Mouse (Mus musculus) cerebellum, adult 2 months (tissue): Measurements from ENCODE around the gene Gsta2. TPM values are rescaled to one million over a fixed set of nuclear protein-coding genes. Genes with fewer than 3 reads are reported as not detected.
"Not testable (repeated sequence)": the region's sequence is repeated elsewhere in the genome, so short reads cannot be mapped to it uniquely, and the experiment has no call there.

Experiments used
- DNase-seq, 2 experiments: peaks; one replicate each; pipeline ENCODE4 v3.0.0; 2021
- H3K27ac ChIP-seq: fragments of 200-500 bp; 2 replicates; pipeline ENCODE4 v1.5.1; 2012; ENCODE audit warnings: low read length, control low read depth, inconsistent platforms; ENCODE audit not compliant: insufficient read depth
- H3K27me3 ChIP-seq: fragments of 200-500 bp; 2 replicates; pipeline ENCODE4 v1.6.1; 2012; ENCODE audit warnings: inconsistent platforms, mild to moderate bottlenecking, low read length, moderate library complexity; ENCODE audit not compliant: control insufficient read depth, insufficient read depth
- H3K4me1 ChIP-seq: fragments of 200-500 bp; 2 replicates; pipeline ENCODE4 v1.6.1; 2011; ENCODE audit warnings: low read length; ENCODE audit not compliant: control insufficient read depth, insufficient read depth
- H3K4me3 ChIP-seq: fragments of 200-500 bp; replicated peaks from 2 replicates; pipeline ENCODE3; 2011; ENCODE audit warnings: mild to moderate bottlenecking, low read depth, low read length, control low read depth; ENCODE audit not compliant: insufficient read depth
- CTCF ChIP-seq: fragments of 200-500 bp; IDR thresholded peaks from 2 replicates; pipeline ENCODE4 v1.5.1; 2011; ENCODE audit warnings: low read depth, mild to moderate bottlenecking, control low read depth, low read length, moderate library complexity, borderline replicate concordance; ENCODE audit not compliant: insufficient read depth
- POLR2A ChIP-seq: fragments of 200-500 bp; IDR thresholded peaks from 2 replicates; pipeline ENCODE4 v1.6.1; 2011; ENCODE audit warnings: low read length, control low read depth, borderline replicate concordance; ENCODE audit not compliant: insufficient read depth
- WGBS: fragments of 180-500 bp; shearing (Covaris S2); methylation state at CpG from one replicate; pipeline ENCODE4 v1.1.7; 2018; 5-methylcytosine and 5-hydroxymethylcytosine counted together
- polyA plus RNA-seq: library from polyadenylated mRNA; depleted of rRNA; stranded (reverse); fragments of >200 nt; gene quantifications from 2 replicates; pipeline ENCODE4 v1.2.3, GENCODE M21; 2012

Gsta2 gene
- polyA plus RNA-seq, 1 experiment: not detected

DNA sequence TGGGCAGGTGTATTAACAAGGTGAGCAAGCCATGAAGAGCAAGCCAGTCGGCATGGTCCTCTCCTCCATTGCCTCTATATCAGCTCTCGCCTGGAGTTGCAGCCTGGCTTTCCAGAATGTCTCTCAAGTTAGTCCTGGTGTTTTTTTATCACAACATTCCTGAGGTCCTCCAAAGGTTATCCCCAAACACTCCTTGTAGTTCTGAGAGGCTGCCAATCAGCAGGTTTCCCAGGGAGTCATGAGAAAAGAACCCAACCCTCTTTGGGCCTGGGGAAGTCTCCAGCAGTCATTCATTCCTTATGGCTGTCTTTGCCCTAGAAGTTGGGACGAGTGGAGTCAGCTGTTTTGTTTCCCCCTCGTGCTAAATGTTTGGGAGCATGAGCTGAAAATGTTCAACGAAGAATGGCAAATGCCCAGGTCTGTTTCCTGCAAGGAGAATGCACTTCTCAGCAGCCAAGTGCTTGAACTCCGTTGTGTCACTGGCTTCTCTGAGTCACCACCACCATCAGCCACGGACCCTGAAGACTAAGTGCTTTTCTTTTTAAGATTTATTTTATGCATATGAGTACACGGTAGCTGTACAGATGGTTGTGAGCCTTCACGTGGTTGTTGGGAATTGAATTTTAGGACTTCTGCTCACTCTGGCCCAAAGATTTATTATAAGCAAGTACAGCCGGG lies 17.4 kb upstream of the Gsta2 start:
- H3K27ac ChIP-seq: no peak overlapping the region
- no peaks in the 10 kb centered on the region for H3K27me3 ChIP-seq
- no peak overlapping the region for H3K4me3 ChIP-seq
- TF ChIP-seq POLR2A (no peak), CTCF (no peak)
- WGBS: 78% methylated on average over 10 of the region's 10 CpGs
- DNase-seq: no peak
- no peaks in the 10 kb centered on the region for H3K4me1 ChIP-seq

DNA sequence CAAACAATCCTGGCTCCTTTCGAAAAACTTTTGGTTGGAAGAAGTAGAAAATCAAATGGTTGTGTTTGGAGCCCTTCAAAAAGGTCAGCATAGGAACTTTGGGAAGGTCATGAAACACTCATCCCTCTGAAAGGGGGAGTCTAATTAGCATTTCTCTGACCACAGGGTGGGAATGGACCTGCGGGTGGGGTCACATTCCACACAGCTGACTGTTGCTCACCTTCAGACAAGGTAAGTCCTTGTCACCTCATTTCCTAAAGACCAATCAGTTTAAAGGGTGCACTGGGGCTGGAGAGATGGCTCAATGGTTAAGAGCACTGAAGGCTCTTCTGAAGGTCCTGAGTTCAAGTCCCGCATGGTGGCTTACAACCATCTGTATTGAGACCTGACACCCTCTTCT lies 15.9 kb upstream of the Gsta2 start:
- no peak for DNase-seq
- TF ChIP-seq CTCF (no peak), POLR2A (no peak)
- Histone ChIP-seq H3K27ac (no peak overlapping the region), H3K4me1 (no peaks in the 10 kb centered on the region), H3K27me3 (no peaks in the 10 kb centered on the region), H3K4me3 (no peak overlapping the region)
- 96% methylated on average over 3 of the region's 3 CpGs for WGBS

DNA sequence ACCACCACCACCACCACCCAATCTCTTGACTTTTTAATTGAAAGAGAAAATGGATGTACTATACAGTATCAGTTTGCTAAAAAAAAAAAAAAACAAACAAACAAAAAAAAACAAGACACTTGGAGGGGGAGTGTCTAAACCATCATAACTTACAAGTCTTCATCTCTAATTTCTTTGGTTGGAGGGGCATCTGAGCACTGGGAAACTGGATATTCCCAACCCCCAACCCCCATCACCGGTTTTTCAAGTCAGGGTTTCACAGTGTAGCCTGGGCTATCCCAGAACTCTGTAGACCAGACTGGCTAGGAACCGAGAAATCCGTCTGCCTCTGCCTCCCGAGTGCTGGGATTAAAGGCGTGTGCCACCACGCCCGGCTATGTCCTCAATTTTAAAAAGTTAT lies 14.2 kb upstream of the Gsta2 start:
- no peak for TF ChIP-seq POLR2A
- TF ChIP-seq CTCF: no peak
- no peak overlapping the region for H3K4me3 ChIP-seq
- DNase-seq: no peak
- no peaks in the 10 kb centered on the region for H3K4me1 ChIP-seq
- no peak overlapping the region for H3K27ac ChIP-seq
- no peaks in the 10 kb centered on the region for H3K27me3 ChIP-seq
- 89% methylated on average over 7 of the region's 7 CpGs for WGBS

DNA sequence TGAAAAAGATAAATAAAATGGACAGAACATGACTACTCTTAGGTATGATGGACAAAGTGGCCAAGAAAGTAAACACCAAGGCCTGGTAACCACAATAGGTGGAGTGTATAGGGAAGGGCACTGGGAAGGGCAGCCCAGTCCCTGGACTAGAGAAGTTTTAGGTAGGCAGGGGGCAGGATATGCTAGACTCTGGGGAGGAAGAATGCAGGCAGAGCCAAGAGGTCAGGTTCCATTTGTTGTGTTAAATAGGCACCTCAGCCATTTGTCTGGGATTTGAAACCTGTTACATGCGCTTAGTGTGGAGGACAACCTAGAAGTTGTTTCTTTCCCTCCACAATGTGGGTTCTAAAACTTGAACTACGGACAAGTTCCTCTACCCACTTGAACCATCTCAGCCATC lies 13.8 kb upstream of the Gsta2 start:
- no peak for DNase-seq
- WGBS: 97% methylated on average over 2 of the region's 2 CpGs
- no peak for TF ChIP-seq POLR2A
- no peak for TF ChIP-seq CTCF
- H3K4me1 ChIP-seq: no peaks in the 10 kb centered on the region
- H3K4me3 ChIP-seq: no peak overlapping the region
- no peaks in the 10 kb centered on the region for H3K27me3 ChIP-seq
- no peak overlapping the region for H3K27ac ChIP-seq

DNA sequence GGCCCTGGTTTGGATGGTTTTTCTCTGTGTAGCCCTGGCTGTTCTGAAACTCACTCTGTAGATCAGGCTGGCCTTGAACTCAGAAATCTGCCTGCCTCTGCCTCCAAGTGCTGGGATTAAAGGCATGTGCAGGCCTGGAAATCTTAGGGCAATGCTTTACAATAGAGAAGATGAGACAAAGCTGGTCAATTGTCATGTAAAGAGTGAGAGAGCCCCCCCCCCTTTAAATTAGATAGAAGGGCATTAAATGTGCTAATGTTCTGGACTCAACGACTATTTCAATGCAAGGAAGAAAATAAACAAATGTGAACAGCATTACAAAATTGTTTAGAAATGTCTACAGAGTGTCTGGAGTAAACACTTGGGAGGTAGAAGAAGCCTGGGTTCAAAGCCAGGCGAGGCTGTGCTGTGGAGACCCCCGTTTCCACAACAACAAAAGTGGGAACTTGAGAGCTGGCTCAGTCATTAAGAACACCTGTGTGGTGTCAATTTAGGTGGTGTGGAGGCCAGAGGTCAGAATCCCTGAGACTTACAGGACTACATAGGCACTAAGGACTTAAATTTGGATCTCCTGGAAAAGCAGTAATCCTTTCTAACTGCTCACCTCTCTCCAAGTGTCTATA lies 13.2 kb upstream of the Gsta2 start:
- no peaks in the 10 kb centered on the region for H3K27me3 ChIP-seq
- no peak overlapping the region for H3K4me3 ChIP-seq
- no peak for DNase-seq
- 79% methylated on average over 3 of the region's 3 CpGs for WGBS
- TF ChIP-seq CTCF (no peak), POLR2A (no peak)
- no peaks in the 10 kb centered on the region for H3K4me1 ChIP-seq
- no peak overlapping the region for H3K27ac ChIP-seq

DNA sequence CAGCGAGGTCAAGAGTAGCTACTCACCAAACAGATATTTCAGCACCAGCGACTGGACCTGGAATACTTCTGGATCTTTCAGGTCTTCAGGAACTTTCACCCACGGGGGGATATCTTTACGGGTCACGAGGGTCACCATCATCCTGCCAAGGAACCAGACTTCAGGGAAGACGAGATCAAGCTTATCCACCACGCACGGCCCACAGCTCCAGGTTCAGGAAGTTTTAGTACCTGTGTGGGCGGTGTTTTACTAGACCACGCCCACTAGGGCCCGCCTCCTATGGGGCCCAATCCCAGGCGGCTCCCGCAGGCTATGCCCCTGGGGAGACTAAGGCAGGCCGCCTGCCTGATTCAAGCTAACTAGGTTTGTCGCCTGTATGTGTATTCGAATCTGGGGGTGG lies 12.4 kb upstream of the Gsta2 start, which contains the start of gene Dppa5a:
Dppa5a (minus strand) TSS at position 219 of the 400 bp plus-strand sequence.
- not testable (repeated sequence) for H3K27me3 ChIP-seq, H3K27ac ChIP-seq, H3K4me3 ChIP-seq, DNase-seq, H3K4me1 ChIP-seq
- WGBS: 95% methylated on average over 16 of the region's 16 CpGs

DNA sequence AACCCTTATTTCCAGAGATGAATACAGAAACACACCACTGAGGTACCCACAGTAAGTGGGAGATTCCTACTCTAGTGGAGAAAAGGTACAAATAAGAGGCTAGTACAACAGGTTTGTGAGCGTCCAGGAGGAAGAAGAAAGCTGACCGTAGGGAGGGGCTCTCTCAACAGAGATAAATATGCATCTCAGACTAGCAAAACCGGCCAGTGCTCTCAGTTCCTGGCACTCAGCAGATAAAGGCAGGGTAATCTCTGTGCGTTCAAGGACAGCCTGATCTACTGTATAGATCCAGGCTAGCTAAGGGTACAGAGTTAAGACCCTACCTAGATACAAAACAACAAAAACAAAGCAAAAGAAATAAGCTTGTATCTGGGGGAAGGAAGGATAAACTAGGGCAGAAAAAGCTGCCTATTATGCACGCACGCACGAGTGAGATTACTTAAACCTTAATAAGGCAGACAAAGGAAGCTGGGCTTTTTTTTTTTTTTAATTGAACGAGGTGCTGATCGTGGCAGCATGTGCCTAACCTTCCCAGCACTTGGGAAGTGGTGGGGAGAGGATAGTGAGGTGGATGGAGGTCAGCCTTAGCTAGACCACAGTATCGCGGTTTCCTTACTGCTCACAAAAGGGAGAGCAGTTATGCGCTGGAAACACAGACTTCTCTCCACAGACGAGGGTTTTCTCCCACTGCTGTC lies 10.4 kb upstream of the Gsta2 start:
- H3K4me3 ChIP-seq: no peak overlapping the region

DNA sequence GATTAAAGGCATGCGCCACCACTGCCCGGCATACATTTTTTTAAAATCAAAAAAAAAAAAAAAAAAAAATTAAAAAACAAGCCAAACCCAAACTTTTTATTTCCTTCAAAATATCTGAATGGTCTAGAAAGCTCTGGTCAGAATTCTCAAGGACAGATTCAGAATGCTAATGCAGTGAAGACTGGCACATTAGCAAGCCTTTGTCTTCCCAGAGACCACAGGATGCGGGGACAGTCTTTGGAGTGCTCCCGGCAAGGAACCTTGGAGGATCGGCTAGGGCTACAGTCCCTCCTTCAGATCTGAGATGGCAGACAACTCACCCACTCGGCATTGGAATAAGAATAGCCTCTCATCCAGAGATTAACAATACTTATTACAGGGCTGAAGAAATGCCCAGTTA lies 9.1 kb upstream of the Gsta2 start:
- 83% methylated on average over 6 of the region's 6 CpGs for WGBS
- TF ChIP-seq CTCF (no peak), POLR2A (no peak)
- no peak overlapping the region for H3K4me3 ChIP-seq

More for the DNA sequence above, 10.4 kb upstream of the Gsta2 start:
- DNase-seq: no peak
- TF ChIP-seq POLR2A (no peak), CTCF (no peak)
- Histone ChIP-seq H3K27ac (no peak overlapping the region), H3K27me3 (no peaks in the 10 kb centered on the region), H3K4me1 (no peaks in the 10 kb centered on the region)
- 83% methylated on average over 13 of the region's 13 CpGs for WGBS

More for the DNA sequence above, 9.1 kb upstream of the Gsta2 start:
- no peak for DNase-seq
- H3K27ac ChIP-seq: no peak overlapping the region
- H3K4me1 ChIP-seq: no peaks in the 10 kb centered on the region
- H3K27me3 ChIP-seq: no peaks in the 10 kb centered on the region
